Mouse (Mus musculus) C2C12 (cell line): ENCODE results near the gene Slc6a9.

ENCODE experiments used
- CTCF ChIP-seq: IDR thresholded peaks from one replicate; pipeline ENCODE4 v1.5.1; 2011; ENCODE audit not compliant: control insufficient read depth, insufficient read depth, insufficient read length
- MAX ChIP-seq: IDR thresholded peaks from one replicate; pipeline ENCODE4 v1.6.1; 2011; ENCODE audit warnings: mild to moderate bottlenecking, control low read depth
- MYOG ChIP-seq: IDR thresholded peaks from one replicate; pipeline ENCODE4 v1.6.1; 2011; ENCODE audit not compliant: control insufficient read depth, insufficient read length; ENCODE audit errors: extremely low read depth
- USF1 ChIP-seq: IDR thresholded peaks from one replicate; pipeline ENCODE4 v1.6.1; 2011; ENCODE audit warnings: low read depth, mild to moderate bottlenecking, control low read depth, moderate library complexity

- TF ChIP-seq CTCF: no peak
- TF ChIP-seq USF1: no peak
- TF ChIP-seq MAX: no peak
- TF ChIP-seq MYOG: no peak
Observed at GRCm38 (mm10) chr4:117896031-117896430, 61.7 kb downstream of the Slc6a9 start.
